Mouse (Mus musculus): Measurements from ENCODE around the gene Jdp2. TPM values are rescaled to one million over a fixed set of nuclear protein-coding genes. Genes with fewer than 3 reads are reported as not detected.
A peak's percentile ranks its signal among the peaks of the same experiment; 100 is the strongest.

Jdp2 gene
- polyA plus RNA-seq, 1 experiment: 8.2 TPM

- Histone ChIP-seq H3K27me3 (ENCODE audit: control insufficient read depth, insufficient read depth, low read length) (peaks cover 4% of the 10 kb centered on the region), H3K27ac (ENCODE audit: insufficient read depth, low read length) (peak overlapping the region; percentile 21; the same call in 1 of the 2 replicates), H3K36me3 (ENCODE audit: control insufficient read depth, insufficient read depth, low read length) (no peaks in the 10 kb centered on the region), H3K4me3 (ENCODE audit: extremely low read depth, insufficient read depth, insufficient read length) (peak overlapping the region; percentile 64), H3K4me1 (ENCODE audit: control insufficient read depth, insufficient read depth, insufficient read length) (peaks cover 6% of the 10 kb centered on the region)
- TF ChIP-seq POLR2A (IDR thresholded peaks at IDR 0.05; ENCODE audit: low read depth, low read length) (no peak), CTCF (IDR thresholded peaks at IDR 0.05; ENCODE audit: extremely low read depth, insufficient read depth, insufficient read length, insufficient replicate concordance) (no peak)
- DNase-seq (ENCODE audit: low read depth in 1 of 2, low spot score in 2 of 2): peak in 1 of 2 experiments; percentile 10
- 2% methylated on average over 27 of the region's 49 CpGs for WGBS
Measured at GRCm38 (mm10) chr12:85599478-85600152, 788 bp downstream of the Jdp2 start.

- TF ChIP-seq POLR2A (IDR thresholded peaks at IDR 0.05; ENCODE audit: low read depth, low read length) (no peak), CTCF (IDR thresholded peaks at IDR 0.05; ENCODE audit: extremely low read depth, insufficient read depth, insufficient read length, insufficient replicate concordance) (no peak)
- DNase-seq (ENCODE audit: low read depth in 1 of 2, low spot score in 2 of 2): no peak
- Histone ChIP-seq H3K4me3 (ENCODE audit: extremely low read depth, insufficient read depth, insufficient read length) (no peak overlapping the region), H3K27me3 (ENCODE audit: control insufficient read depth, insufficient read depth, low read length) (peaks cover 4% of the 10 kb centered on the region), H3K36me3 (ENCODE audit: control insufficient read depth, insufficient read depth, low read length) (no peaks in the 10 kb centered on the region), H3K4me1 (ENCODE audit: control insufficient read depth, insufficient read depth, insufficient read length) (peaks cover 6% of the 10 kb centered on the region), H3K27ac (ENCODE audit: insufficient read depth, low read length) (no peak overlapping the region)
- 72% methylated on average over 7 of the region's 7 CpGs for WGBS
Measured at GRCm38 (mm10) chr12:85600637-85601036, 1.8 kb downstream of the Jdp2 start.

GRCm38 (mm10) chr12:85601531-85601930 is 2.7 kb downstream of the Jdp2 start:
- no peak for DNase-seq (ENCODE audit: low read depth in 1 of 2, low spot score in 2 of 2)
- H3K4me1 ChIP-seq (ENCODE audit: control insufficient read depth, insufficient read depth, insufficient read length): peaks cover 6% of the 10 kb centered on the region
- WGBS: 90% methylated on average over 6 of the region's 6 CpGs
- no peak overlapping the region for H3K27ac ChIP-seq (ENCODE audit: insufficient read depth, low read length)
- H3K4me3 ChIP-seq (ENCODE audit: extremely low read depth, insufficient read depth, insufficient read length): no peak overlapping the region
- no peaks in the 10 kb centered on the region for H3K36me3 ChIP-seq (ENCODE audit: control insufficient read depth, insufficient read depth, low read length)
- TF ChIP-seq POLR2A (IDR thresholded peaks at IDR 0.05; ENCODE audit: low read depth, low read length) (no peak), CTCF (IDR thresholded peaks at IDR 0.05; ENCODE audit: extremely low read depth, insufficient read depth, insufficient read length, insufficient replicate concordance) (no peak)
- H3K27me3 ChIP-seq (ENCODE audit: control insufficient read depth, insufficient read depth, low read length): peaks cover 4% of the 10 kb centered on the region

GRCm38 (mm10) chr12:85602153-85602552 is 3.3 kb downstream of the Jdp2 start:
- no peak for TF ChIP-seq POLR2A (IDR thresholded peaks at IDR 0.05; ENCODE audit: low read depth, low read length)
- TF ChIP-seq CTCF (IDR thresholded peaks at IDR 0.05; ENCODE audit: extremely low read depth, insufficient read depth, insufficient read length, insufficient replicate concordance): no peak
- H3K27ac ChIP-seq (ENCODE audit: insufficient read depth, low read length): no peak overlapping the region
- peaks cover 4% of the 10 kb centered on the region for H3K27me3 ChIP-seq (ENCODE audit: control insufficient read depth, insufficient read depth, low read length)
- H3K36me3 ChIP-seq (ENCODE audit: control insufficient read depth, insufficient read depth, low read length): no peaks in the 10 kb centered on the region
- H3K4me3 ChIP-seq (ENCODE audit: extremely low read depth, insufficient read depth, insufficient read length): no peak overlapping the region
- H3K4me1 ChIP-seq (ENCODE audit: control insufficient read depth, insufficient read depth, insufficient read length): peaks cover 6% of the 10 kb centered on the region
- 33% methylated on average over 2 of the region's 2 CpGs for WGBS
- no peak for DNase-seq (ENCODE audit: low read depth in 1 of 2, low spot score in 2 of 2)

GRCm38 (mm10) chr12:85602811-85603210 is 4.0 kb downstream of the Jdp2 start:
- 18% methylated on average over 12 of the region's 12 CpGs for WGBS
- Histone ChIP-seq H3K36me3 (ENCODE audit: control insufficient read depth, insufficient read depth, low read length) (no peaks in the 10 kb centered on the region), H3K4me1 (ENCODE audit: control insufficient read depth, insufficient read depth, insufficient read length) (peaks cover 6% of the 10 kb centered on the region), H3K4me3 (ENCODE audit: extremely low read depth, insufficient read depth, insufficient read length) (no peak overlapping the region), H3K27ac (ENCODE audit: insufficient read depth, low read length) (no peak overlapping the region), H3K27me3 (ENCODE audit: control insufficient read depth, insufficient read depth, low read length) (peaks cover 4% of the 10 kb centered on the region)
- DNase-seq (ENCODE audit: low read depth in 1 of 2, low spot score in 2 of 2): no peak
- TF ChIP-seq POLR2A (IDR thresholded peaks at IDR 0.05; ENCODE audit: low read depth, low read length): no peak
- no peak for TF ChIP-seq CTCF (IDR thresholded peaks at IDR 0.05; ENCODE audit: extremely low read depth, insufficient read depth, insufficient read length, insufficient replicate concordance)

GRCm38 (mm10) chr12:85603767-85604166 is 4.9 kb downstream of the Jdp2 start:
- 53% methylated on average over 9 of the region's 9 CpGs for WGBS

More at GRCm38 (mm10) chr12:85603767-85604166, 4.9 kb downstream of the Jdp2 start:
- Histone ChIP-seq H3K36me3 (ENCODE audit: control insufficient read depth, insufficient read depth, low read length) (no peaks in the 10 kb centered on the region), H3K4me3 (ENCODE audit: extremely low read depth, insufficient read depth, insufficient read length) (no peak overlapping the region), H3K27me3 (ENCODE audit: control insufficient read depth, insufficient read depth, low read length) (peaks cover 4% of the 10 kb centered on the region), H3K4me1 (ENCODE audit: control insufficient read depth, insufficient read depth, insufficient read length) (peaks cover 2% of the 10 kb centered on the region; the same call in 1 of the 2 replicates), H3K27ac (ENCODE audit: insufficient read depth, low read length) (no peak overlapping the region)
- no peak for DNase-seq (ENCODE audit: low read depth in 1 of 2, low spot score in 2 of 2)
- TF ChIP-seq CTCF (IDR thresholded peaks at IDR 0.05; ENCODE audit: extremely low read depth, insufficient read depth, insufficient read length, insufficient replicate concordance) (no peak), POLR2A (IDR thresholded peaks at IDR 0.05; ENCODE audit: low read depth, low read length) (no peak)

All from spleen, adult 2 months (tissue).